Mouse (Mus musculus): ENCODE measurements at regions not wholly inside any gene's neighbourhood (a gene's known extent, or its start where the extent isn't known, plus 50 kb on each side); places are given as distances from the start of the nearest gene placed in this dataset.

DNA sequence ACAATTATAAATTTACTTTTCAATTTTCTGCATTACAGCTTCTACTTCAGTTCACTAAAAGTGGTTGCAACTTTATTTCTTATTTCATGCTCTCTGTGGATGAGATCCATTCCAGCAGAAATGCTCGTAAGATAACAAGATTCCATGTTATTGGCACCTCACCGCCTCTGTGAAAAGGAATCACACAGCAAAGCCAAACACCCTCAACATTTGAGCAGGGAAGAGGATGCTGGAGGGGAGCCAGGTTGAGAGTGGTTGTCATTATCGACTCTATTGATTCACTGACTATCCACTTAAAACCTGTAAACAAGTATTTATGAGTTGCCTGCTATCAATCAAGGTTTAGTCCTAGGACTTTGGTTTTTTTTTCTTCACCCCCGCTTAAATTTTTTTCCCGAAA is 261.1 kb upstream of the Ccdc54 start:
- no peak for DNase-seq (ENCODE audit: low spot score)

DNA sequence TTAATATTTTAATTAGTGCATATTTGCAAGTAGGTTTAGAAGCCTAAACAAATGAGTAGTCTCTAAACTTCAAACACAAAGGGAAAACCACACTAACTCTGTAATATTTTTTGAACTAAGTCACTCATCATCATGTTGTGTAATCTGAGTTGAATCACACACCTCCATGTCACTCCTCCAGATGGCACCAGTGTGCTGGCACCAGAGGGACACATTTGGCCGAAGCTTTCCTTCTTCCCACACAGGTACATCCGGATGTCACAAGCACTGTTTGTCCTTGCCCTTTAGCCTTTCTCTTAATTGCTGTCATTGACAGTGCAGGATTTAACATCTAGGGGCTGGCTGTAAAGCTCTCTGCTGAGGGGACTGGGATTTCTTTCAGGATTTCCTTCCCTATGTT is 256.7 kb upstream of the Ccdc54 start:
- DNase-seq (ENCODE audit: low spot score), result no peak

DNA sequence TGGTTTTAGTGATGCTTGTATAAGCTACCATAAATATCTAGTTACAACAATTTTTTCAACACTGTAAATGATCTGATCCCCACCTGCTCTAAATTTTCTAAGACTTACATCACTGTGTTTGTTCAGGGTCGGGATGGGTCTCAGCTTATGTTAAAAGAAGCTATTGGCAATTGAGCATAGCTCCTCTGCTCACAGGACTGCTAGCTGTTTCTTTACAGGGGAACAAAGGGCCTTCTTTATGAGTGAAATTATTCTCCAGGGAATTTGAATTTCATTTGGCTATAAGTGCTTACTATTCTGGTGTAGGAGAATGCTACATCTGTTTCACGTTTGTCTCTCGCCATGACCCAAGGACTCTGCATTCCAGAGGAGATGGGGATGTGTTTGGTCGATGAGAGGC is 255.6 kb upstream of the Ccdc54 start:
- DNase-seq (ENCODE audit: low spot score), result no peak

DNA sequence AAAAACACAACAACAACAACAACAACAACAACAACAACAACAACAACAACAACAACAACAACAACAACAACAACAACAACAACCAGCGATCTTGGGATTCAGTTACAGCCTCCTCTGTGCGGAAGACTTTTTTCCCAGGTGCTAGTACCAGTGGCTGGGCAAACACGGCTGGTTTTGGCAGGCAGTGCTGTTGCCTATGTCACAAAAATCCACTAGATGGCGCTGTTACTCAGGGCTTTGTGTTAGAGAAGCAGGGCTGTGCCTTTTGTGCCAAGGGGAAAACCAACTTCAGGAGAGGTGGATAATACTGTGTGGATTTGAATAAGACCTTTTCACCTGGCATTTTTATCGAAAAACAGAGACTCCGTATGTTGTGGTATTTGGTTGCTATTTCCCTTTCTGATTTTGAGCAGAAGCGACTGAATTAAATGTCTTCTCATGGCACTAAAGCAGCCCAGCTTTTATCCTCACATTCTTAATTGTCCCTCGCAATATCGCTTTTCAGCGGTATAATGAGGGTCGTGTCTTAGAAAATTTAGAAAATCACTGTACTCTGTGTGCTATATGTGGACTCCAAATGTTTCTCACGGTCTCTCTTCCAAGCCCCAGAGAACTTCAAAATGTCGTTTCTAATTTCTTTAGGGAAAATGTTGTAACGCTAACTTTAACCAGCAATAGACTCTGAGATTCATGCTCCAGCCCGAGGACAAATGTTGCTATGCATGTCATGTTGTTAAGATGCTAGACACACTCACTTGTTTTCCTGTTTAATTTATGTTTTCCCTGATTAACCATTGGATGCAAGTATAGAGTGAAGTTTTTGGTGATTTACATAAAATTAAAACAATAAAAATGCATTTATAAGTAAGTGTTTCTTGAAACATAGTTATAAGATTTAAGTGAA is 251.0 kb upstream of the Ccdc54 start:
- DNase-seq (ENCODE audit: low spot score), result peak; percentile 46

DNA sequence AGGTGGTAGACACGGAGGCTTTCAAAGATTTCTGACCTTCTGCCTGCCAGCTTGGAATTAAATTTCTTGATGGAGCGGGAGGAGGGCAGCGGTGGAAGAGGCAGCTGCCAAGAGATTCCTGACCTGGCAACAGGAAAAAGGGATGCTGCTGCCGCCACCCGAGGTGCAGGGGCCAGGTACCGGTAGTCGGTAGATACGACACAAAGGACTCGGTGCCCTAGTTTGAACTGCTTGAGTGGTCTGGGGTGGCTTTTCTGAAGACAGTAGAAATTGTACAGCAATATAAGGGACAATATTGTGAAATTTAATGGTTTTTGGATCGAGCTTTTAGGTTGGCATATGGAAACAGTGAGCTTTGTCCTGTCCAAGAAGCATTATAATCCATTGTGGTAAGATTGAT is 250.3 kb upstream of the Ccdc54 start:
- no peak for DNase-seq (ENCODE audit: low spot score)

DNA sequence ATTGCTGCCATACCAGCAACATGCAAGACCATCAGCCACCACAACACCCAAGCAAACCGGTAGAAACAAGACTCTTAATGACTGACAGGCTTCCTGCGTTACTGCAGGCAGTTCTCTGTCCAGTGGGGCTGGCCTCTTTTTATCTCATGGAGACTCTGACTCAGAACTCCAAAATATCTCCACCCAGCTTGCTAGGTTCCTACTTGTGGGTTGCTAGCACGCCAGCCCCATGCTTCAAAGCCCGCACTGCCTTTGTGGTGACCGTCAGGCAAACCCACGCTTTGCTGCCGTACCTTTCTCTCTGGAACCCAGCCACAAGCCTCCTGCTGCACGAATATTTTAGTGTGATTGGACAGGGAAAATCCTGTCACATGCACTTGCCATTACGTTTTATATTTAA is 248.7 kb upstream of the Ccdc54 start:
- no peak for DNase-seq (ENCODE audit: low spot score)

DNA sequence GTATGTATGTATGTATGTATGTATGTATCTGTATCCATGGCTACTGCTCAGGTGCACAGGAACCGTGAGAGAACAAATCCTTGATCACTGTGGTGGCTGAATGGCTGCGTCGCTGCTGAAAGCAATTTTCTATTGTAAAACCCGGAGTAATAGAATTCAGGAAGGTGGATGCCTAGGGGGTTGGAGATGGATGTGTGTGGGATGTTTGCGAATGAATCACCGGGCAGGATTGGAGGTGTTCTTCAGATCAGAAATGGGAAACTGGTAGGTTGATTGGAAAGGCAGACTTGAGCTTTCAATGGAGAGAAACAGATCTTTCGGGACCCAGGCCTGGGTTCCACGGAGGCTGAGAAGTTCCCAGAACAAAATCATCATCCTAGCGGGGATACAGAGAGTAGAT is 246.5 kb upstream of the Ccdc54 start:
- DNase-seq (ENCODE audit: low spot score), result no peak

DNA sequence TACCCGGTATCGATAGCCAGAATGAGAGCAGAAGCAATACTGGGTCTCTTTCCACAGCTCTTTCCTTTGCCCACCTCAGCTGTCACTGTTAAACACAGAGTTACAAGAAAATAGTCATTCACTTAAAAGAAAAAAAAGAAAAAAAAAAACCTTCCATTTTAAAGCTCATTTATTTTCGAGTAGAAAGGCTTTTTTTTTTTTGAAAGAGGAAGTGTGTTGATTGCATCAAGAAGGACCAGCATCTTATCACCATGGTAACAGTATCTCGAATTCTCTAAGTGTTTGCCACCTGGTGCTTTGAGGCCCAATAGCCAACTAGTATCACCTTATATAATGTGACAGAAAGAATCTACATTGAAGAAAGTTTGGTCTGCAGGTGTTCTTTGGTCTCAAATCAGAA is 245.5 kb upstream of the Ccdc54 start:
- DNase-seq (ENCODE audit: low spot score), result no peak

DNA sequence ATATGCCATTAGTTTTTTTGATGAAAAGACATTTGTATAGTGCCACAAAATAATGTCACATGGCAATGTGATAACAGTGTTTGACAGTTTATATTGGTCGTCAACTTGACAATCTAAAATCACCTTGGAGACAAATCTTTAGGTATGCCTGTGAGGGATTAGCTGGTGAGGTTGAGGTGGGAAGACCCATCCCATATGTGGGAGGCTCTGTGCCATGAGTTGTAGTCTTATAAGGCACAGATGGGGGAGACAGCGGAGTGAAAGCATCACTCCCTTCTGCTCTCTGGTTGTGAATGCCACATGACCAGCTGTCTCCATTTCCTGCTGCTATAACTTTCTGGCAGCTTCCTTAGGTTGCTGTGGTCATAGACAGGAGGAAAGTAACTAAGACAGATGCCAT is 242.4 kb upstream of the Ccdc54 start:
- no peak for DNase-seq (ENCODE audit: low spot score)

DNA sequence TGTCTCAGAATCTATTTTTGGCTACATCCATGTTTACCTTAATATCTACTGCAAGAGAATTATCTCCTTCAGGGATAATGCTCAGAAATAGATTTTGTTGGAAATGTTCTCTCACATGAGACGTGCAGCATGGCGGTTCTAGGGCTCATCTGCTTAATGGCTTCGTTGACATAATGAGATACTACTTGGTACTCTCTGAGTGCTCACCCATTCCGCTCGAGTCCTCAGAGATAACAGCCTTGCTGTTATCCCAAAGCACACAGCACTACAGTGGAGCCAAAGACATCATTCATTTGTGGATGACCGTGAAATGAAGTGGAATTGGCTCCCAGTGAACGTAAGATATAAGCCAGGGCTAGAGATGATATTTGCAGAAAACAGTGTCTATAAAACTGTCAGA is 231.4 kb upstream of the Ccdc54 start:
- DNase-seq (ENCODE audit: low spot score), result no peak

DNA sequence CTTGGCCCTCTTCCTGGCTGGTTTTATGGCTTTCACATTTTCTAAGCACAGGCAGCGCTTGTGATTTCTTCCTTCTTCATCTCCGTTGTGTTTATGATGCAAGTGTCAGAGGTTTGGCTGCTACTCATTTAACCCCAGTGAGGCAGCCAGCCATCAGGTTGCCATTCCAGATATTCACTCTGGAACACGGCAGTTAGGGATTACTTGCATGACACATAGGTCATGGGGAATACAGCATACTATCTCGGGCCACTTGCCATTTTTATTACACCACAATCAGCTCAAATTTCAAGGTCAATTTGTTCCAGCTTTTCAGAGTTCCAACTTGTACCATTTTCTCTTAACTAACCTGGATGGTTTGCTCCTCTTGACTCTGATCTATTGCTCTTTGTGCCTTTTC is 223.7 kb upstream of the Ccdc54 start:
- DNase-seq (ENCODE audit: low spot score), result no peak

DNA sequence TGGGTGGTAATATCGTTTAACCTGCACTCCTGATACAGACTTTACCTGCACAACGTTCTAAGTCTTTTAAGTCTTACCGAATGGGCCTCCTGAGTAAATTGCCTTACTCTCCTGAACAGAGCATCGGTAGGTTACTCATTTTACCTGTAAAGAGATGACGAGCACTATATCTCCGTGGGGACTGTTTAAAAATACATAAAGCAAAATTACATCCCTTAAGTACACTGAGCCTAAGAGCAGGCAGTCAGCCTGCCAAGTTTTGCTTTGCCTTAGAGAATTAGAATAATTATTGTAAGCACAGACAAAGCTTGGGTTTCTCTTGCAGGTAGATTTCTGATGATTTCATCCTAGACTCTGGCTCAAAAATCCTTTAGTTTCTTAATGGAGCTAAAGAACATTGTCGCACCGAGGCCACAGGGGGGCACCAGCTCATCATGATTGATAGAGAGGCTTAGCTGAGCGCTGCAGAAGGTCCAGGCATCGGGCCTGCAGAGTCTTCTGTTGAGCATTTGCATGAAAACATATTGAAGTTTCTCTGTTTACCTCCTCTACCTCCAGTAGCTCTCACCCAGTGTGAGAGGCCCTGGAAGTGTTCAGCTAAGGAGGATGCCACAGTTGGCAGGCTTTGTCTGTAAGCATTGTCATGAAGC is 208.3 kb upstream of the Ccdc54 start:
- peak; percentile 45 for DNase-seq (ENCODE audit: low spot score)

DNA sequence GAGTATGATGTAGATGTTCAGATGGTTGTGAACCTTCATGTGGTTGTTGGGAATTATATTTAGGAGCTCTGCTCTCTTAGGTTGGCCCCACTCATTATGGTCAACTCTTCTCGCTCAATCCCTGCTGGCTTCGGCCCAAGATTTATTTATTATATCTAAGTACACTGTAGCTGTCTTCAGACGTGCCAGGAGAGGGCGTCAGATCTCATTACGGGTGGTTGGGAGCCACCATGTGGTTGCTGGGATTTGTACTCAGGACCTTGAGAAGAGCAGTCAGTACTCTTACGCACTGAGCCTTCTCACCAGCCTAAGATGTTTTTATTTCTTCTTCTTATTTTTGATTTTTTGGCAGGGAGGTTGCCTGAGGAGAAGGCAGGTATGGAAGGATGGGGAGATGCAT is 207.1 kb upstream of the Ccdc54 start:
- DNase-seq (ENCODE audit: low spot score), result no peak

DNA sequence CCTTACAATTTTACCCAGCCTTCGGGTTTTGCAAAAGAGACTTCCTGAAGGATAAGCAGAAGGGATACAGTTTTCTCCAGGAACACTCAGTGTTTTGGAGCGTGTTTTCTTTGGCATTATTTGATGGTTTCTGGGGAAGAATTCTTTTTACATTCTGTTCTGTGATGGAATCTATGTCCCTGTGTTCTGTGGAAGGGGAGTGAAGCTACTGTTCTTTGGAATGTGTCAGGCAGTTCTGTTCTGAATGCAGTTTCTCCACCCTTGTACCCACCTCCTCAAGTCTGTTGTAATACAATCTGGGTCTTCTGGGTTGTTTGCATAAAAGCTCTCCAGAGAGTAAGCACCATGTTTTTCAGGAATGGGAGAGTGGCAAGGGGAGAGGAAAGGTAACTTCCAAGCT is 202.0 kb upstream of the Ccdc54 start:
- DNase-seq (ENCODE audit: low spot score), result no peak

DNA sequence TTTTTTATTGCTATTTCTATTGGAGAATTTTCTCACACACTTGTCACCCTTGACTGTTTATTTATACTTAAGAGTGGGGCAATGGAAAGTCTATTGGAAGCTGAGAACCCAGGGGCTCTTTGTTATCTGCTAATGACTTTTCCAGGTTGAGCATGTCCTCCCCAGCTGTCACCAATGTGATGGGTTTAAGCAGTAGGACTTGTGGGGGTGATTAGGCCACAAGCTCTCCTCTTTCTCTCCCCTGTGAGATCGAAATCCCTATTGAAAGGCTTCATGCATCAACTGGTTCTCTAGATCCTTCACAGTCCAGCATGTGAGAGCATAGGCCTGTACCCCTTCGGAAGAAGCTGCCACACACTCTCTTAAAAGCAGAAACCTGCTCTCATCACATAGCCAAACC is 201.6 kb upstream of the Ccdc54 start:
- DNase-seq (ENCODE audit: low spot score), result no peak

DNA sequence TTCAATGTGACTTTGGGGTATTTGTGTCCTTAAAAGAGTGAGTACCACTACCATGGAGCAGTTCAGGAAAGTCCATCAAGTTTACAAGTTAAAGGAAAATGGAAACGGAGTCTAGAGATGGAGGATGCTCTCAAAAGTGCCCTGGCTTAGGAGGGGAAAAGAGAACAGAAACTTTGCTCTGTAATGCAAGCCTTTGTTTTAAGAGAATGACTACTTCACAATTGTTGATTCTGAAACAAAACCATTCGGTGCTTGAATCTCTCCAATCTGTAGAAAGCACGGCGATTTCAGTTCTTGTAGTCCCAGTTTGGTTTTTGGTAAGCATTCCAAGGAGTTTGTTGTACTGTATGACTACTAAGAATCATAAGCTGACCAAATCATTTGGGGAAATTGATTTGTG is 197.7 kb upstream of the Ccdc54 start:
- no peak for DNase-seq (ENCODE audit: low spot score)

DNA sequence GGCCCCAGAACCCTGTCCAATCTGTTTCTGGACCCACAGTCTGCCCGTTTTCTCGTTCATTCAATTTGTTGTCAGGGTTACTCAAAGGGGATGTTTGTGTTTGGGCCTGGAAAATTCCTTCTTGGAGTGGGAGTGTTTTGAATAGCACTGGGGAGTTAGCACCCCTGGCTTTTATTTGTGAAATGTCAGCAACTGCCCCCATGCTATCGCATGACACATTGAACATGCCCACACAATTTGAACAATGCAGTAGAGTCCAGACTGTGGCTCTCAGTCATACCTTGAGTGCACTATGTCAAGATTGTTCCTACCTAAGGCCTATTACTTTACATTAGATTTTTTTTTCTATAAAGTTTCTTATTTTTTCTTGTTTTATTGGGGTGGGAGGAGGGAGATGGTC is 195.2 kb upstream of the Ccdc54 start:
- DNase-seq (ENCODE audit: low spot score), result no peak

DNA sequence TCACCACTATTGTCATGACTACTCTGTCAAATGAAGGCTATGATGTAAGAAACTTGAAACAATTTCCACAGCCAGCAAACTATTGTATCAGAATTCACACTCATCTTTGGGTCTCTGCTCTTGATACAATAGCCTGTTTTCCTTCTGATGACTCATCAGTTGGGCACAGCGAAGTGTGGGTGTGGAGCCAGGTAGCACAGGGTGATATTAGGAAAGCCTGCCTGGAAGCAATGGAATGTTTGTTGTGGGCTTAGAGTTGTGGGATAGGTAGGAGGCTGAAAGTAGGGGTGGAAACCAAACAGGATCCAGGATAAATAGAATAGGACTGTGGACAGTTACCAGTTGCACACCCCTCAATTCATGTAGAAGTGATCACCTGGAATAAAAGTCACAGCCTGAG is 194.4 kb upstream of the Ccdc54 start:
- no peak for DNase-seq (ENCODE audit: low spot score)

DNA sequence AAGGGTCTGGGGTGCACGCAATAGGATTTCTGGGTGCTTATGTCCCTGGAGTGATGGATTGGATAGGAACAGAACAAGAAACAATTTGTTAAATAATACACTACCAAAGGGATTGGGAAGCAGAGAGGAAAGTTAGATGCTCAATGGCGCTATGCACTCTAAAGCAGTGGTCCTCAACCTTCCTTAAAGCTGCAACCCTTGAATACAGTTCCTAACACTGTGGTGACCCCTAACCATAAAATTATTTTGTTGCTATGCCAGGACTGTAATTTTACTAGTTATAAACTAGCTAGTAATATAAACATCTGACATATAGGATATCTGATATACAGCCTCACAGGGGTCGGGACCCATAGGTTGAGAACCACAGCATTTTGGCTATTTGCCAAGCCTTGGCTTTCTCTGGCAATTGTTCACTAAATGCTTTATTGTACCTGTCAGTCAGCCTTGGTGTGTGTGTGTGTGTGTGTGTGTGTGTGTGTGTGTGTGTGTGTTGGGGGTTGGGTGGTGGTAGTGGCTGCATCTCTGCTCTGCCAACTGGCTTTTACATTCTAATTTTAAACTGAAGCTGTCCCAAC is 193.8 kb upstream of the Ccdc54 start:
- no peak for DNase-seq (ENCODE audit: low spot score)

DNA sequence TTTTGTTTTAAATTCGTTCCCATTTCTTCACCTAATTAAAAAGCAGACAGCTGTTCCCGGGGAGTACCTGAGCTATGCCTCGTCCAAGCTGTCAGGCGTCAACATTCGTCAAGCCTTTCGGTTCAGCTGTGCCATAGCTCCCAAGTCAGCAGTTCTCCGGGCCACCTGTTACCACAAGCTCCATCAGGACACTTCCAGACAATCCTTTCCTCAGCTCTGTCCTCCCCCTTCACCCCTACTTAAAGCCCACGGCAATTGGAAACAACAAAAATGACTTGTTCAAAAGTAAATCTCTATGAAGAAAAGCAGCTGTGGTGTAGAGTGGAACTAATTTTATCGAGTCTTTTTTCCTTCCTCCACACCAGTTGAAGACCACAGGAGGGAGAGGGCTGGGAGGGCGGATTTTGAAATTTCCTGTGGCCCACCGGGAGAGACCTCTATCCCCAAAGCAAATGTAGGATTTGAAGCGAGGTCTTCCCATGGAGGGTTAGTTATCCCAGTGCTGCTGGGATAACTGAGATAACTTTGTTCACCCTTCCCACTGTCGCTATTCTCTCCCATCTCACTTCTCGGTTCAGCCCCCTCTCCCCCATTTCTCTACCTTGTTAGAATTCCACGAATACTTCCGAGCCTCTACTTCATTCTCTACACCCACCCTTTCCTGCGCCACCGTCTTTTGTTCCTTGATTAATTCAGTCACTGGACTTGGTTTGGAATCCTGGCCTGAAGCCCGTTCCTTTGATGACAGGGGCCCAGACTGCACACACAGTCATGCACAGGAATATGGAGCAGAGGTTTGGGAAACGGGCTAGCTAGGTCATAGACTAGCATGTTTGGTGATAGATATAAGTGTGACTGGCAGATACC is 193.1 kb upstream of the Ccdc54 start:
- no peak for DNase-seq (ENCODE audit: low spot score)

DNA sequence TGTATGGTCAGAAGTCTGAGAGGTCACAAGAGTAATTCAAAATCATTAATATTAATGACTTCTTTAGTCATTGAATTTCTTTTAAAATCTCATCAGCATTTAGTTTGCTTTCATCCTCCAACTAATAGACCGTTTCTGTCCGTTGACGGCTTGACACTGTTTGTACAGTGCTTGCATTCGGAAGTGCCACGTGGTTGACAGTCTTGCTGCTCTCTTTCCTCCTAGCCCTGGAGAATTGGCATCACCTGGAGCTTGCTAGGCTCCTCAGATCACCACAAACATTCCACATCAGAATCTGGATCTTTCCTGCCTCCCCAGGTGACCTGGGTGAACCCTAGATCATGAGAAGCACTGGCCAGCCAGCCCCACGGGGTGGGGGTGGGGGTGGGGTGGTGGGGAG is 192.3 kb upstream of the Ccdc54 start:
- no peak for DNase-seq (ENCODE audit: low spot score)

DNA sequence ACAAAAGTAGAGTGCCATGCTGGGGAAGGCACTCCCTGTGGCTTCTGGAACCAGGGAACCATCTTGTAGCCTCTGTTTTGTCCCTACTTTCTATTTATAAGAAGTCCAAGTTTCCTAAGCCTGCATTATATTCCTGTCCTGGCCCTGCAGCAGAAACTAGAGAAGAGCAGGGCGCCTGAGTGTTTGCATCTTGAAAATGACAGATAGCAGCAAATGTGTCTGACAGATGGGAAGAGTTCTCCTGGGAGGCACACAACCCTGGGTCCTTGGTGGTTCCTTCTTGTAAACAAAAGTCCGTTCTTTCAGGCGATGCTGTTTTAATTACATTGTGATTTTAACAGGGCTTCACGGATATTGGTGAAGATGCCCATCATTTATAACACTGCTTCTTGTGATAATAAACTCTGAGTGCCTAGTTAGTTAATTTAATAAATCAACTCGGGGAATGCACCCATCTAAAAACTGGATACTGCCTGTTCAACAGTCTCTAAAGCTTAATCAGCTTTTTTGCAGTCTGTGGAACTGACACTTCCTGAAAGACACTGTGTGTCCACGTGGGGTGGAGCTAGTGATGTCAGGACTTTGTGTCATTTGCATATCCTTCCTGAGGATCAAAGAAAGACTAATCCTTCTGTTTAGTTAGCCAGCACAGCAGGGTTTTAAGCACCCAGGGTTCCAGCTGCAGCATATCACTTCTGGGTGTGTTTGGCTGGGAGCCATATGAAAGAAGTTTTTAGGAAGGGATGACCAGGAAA is 188.3 kb upstream of the Ccdc54 start:
- DNase-seq (ENCODE audit: low spot score), result no peak
